Mouse (Mus musculus): ENCODE data around the gene Ptprn. TPM values are rescaled to one million over a fixed set of nuclear protein-coding genes. Genes with fewer than 3 reads are reported as not detected.

Gene Ptprn
- total RNA-seq, 2 experiments from 2014 or later: 480 to 486 TPM

Small RNA genes lying within 50 kb of the gene (microRNA-seq; reads per million reads assigned to microRNA genes)
- 0 reads per million in 2 experiments for gene Gm27943

Other genes starting within 250 kb of the Ptprn start
- 1 to 10 TPM; 1.8 to 2.4 TPM for gene Nhej1, start 139.3 kb downstream of the Ptprn start, total RNA-seq (2021)
- 1 to 10 TPM; 2.0 to 3.9 TPM for gene Slc23a3, start 130.6 kb downstream of the Ptprn start, total RNA-seq (2021)
- 10 to 100 TPM; 31.1 to 35.2 TPM for gene Cnppd1, start 121.8 kb downstream of the Ptprn start, total RNA-seq (2021)
- gene Retreg2, start 121.7 kb downstream of the Ptprn start, total RNA-seq (2021): 100 to 1,000 TPM; 210 to 215 TPM
- 10 to 100 TPM; 26.3 to 29.1 TPM for gene Zfand2b, start 95.9 kb downstream of the Ptprn start, total RNA-seq (2021)
- 10 to 100 TPM; 20.4 to 22.2 TPM for gene Abcb6, start 84.1 kb downstream of the Ptprn start, total RNA-seq (2021)
- 10 to 100 TPM; 24.4 to 27.0 TPM for gene Ankzf1, start 72.4 kb downstream of the Ptprn start, total RNA-seq (2021)
- gene Atg9a, start 72.3 kb downstream of the Ptprn start, total RNA-seq (2021): 100 to 1,000 TPM; 124 to 125 TPM
- 10 to 100 TPM; 10.8 to 12.2 TPM for gene Glb1l, start 53.7 kb downstream of the Ptprn start, total RNA-seq (2021)
- 10 to 100 TPM; 86.2 to 89.3 TPM for gene Stk16, start 53.7 kb downstream of the Ptprn start, total RNA-seq (2021)
- 100 to 1,000 TPM; 630 to 703 TPM for gene Tuba4a, start 44.6 kb downstream of the Ptprn start, total RNA-seq (2021)
- not detected for gene A630095N17Rik, start 32.4 kb downstream of the Ptprn start, total RNA-seq (2021)
- gene Dnajb2, start 28.1 kb downstream of the Ptprn start, total RNA-seq (2021): 100 to 1,000 TPM; 107 to 116 TPM
- gene Resp18, start 13.9 kb upstream of the Ptprn start, total RNA-seq (2021): 100 to 1,000 TPM; 169 to 185 TPM
- 10 to 100 TPM; 56.5 to 57.4 TPM for gene Dnpep, start 53.5 kb upstream of the Ptprn start, total RNA-seq (2021)
- gene Des, start 95.8 kb upstream of the Ptprn start, total RNA-seq (2021): under 1 TPM; 0.88 to 0.91 TPM
- gene Speg, start 110.8 kb upstream of the Ptprn start, total RNA-seq (2021): 100 to 1,000 TPM; 181 to 191 TPM
- gene Gmppa, start 171.4 kb upstream of the Ptprn start, total RNA-seq (2021): 10 to 100 TPM; 67.1 to 70.4 TPM
- 10 to 100 TPM; 16.2 to 19.6 TPM for gene Asic4, start 185.9 kb upstream of the Ptprn start, total RNA-seq (2021)
- 10 to 100 TPM; 87.2 to 93.6 TPM for gene Chpf, start 214.8 kb upstream of the Ptprn start, total RNA-seq (2021)
- gene Tmem198, start 215.0 kb upstream of the Ptprn start, total RNA-seq (2021): 100 to 1,000 TPM in 1 of 2 experiments, 10 to 100 TPM in 1; 93.8 to 107 TPM
- 10 to 100 TPM; 26.6 to 29.6 TPM for gene Obsl1, start 241.9 kb upstream of the Ptprn start, total RNA-seq (2021)
- 10 to 100 TPM; 21.5 to 25.2 TPM for gene Inha, start 242.6 kb upstream of the Ptprn start, total RNA-seq (2021)